Mouse (Mus musculus): ENCODE measurements around the gene Ikzf2. TPM values are rescaled to one million over a fixed set of nuclear protein-coding genes. Genes with fewer than 3 reads are reported as not detected.

Ikzf2 gene
- polyA plus RNA-seq, 1 experiment from 2014 or later = 1.7 TPM

Other genes starting within 250 kb of the Ikzf2 start
- 1.7 and 2.0 TPM in 2 replicates for gene Spag16, start 139.7 kb upstream of the Ikzf2 start, polyA plus RNA-seq (2014; fragmentation: Nextera tagmentation; extraction: Ambion mirVana)